Mouse (Mus musculus) left cerebral cortex, postnatal 36 days (tissue): Measurements from ENCODE around the gene Slmap. TPM values are rescaled to one million over a fixed set of nuclear protein-coding genes. Genes with fewer than 3 reads are reported as not detected.

Source experiments
- DNase-seq, 2 experiments: peaks; one replicate each; pipeline ENCODE4 v3.0.0; 2021 to 2022; ENCODE audit warnings: low spot score in 2 of 2, mixed read lengths in 1 of 2
- intact Hi-C: fragments of 180-260 bp; cut with DNase I; formaldehyde crosslinking; loops from one replicate; pipeline ENCODE4 v1.15.1; 2025
- total RNA-seq, 2 experiments: library from RNA; stranded (reverse); gene quantifications; 2 replicates each; pipeline ENCODE4 v1.2.3; 2021

Gene Slmap
- total RNA-seq, 2 experiments from 2014 or later = 111 to 116 TPM

- no peak for DNase-seq
Measured at GRCm38 (mm10) chr14:26488329-26489020, 46.3 kb downstream of the Slmap start.

GRCm38 (mm10) chr14:26486416-26487198, 48.1 kb downstream of the Slmap start:
- intact Hi-C loops = loop anchor here (5.0 to 10.0 kb wide), 4 partner anchors 48 to 148 kb away; partner anchors contain the start of genes Arf4, Dennd6a and Slmap
- DNase-seq = no peak

More at GRCm38 (mm10) chr14:26488329-26489020, 46.3 kb downstream of the Slmap start:
- intact Hi-C loops = loop anchor here (5.0 to 10.0 kb wide), 4 partner anchors 46 to 146 kb away; partner anchors contain the start of genes Arf4, Dennd6a and Slmap

- no peak for DNase-seq
- intact Hi-C loops = loop anchor here (10.0 kb wide), 3 partner anchors 53 to 153 kb away; partner anchors contain the start of genes Arf4, Dennd6a and Slmap
Measured at GRCm38 (mm10) chr14:26481457-26481856, 53.3 kb downstream of the Slmap start.

GRCm38 (mm10) chr14:26477738-26478137, 57.0 kb downstream of the Slmap start:
- DNase-seq = no peak
- intact Hi-C loops = no loop called here

GRCm38 (mm10) chr14:26476391-26476790, 58.3 kb downstream of the Slmap start:
- intact Hi-C loops = no loop called here
- no peak for DNase-seq

GRCm38 (mm10) chr14:26467974-26468373, 66.8 kb downstream of the Slmap start:
- intact Hi-C loops = no loop called here
- DNase-seq = no peak

GRCm38 (mm10) chr14:26466544-26467125, 68.1 kb downstream of the Slmap start:
- intact Hi-C loops = no loop called here
- no peak for DNase-seq

- DNase-seq = no peak
- intact Hi-C loops = no loop called here
Measured at GRCm38 (mm10) chr14:26465898-26466297, 68.8 kb downstream of the Slmap start.

GRCm38 (mm10) chr14:26459516-26459915, 75.2 kb downstream of the Slmap start:
- intact Hi-C loops = no loop called here
- DNase-seq = no peak

- no peak for DNase-seq
- intact Hi-C loops = no loop called here
Measured at GRCm38 (mm10) chr14:26454851-26455250, 79.9 kb downstream of the Slmap start.

GRCm38 (mm10) chr14:26450036-26450800, 84.5 kb downstream of the Slmap start:
- intact Hi-C loops = no loop called here
- DNase-seq = no peak

GRCm38 (mm10) chr14:26448581-26448980, 86.2 kb downstream of the Slmap start:
- intact Hi-C loops = no loop called here
- DNase-seq = no peak

- DNase-seq = no peak
- intact Hi-C loops = no loop called here
Measured at GRCm38 (mm10) chr14:26447223-26447622, 87.5 kb downstream of the Slmap start.

- no peak for DNase-seq
- intact Hi-C loops = no loop called here
Measured at GRCm38 (mm10) chr14:26446538-26446937, 88.2 kb downstream of the Slmap start.

- intact Hi-C loops = no loop called here
- DNase-seq = no peak
Measured at GRCm38 (mm10) chr14:26442534-26442933, 92.2 kb downstream of the Slmap start.

GRCm38 (mm10) chr14:26441041-26441812, 93.5 kb downstream of the Slmap start:
- intact Hi-C loops = no loop called here
- DNase-seq = no peak

- intact Hi-C loops = no loop called here
- DNase-seq = no peak
Measured at GRCm38 (mm10) chr14:26439996-26440395, 94.7 kb downstream of the Slmap start.

- DNase-seq = no peak
- intact Hi-C loops = no loop called here
Measured at GRCm38 (mm10) chr14:26437771-26438170, 97.0 kb downstream of the Slmap start.

- intact Hi-C loops = no loop called here
Measured at GRCm38 (mm10) chr14:26436304-26436703, 98.4 kb downstream of the Slmap start.

More at GRCm38 (mm10) chr14:26436304-26436703, 98.4 kb downstream of the Slmap start:
- no peak for DNase-seq
